Comparison of ENCODE assay signal across 8 mouse cellular contexts in genomic region chr11:69919661-69920265, GRCm38 (mm10). TPM values are rescaled to one million over a fixed set of nuclear protein-coding genes. Genes with fewer than 3 reads are reported as not detected.
DNase-seq lines count a peak whose midpoint lies in the region; ATAC-seq lines count a peak whose summit lies in the region.

No protein-coding gene starts in this region.

- peaks cover 25% of the 10 kb centered on the region for H3K36me3 ChIP-seq in forebrain, embryonic 16.5 days (ENCODE audit: control insufficient read depth, insufficient read depth)
- peaks cover 42% of the 10 kb centered on the region for H3K36me3 ChIP-seq in hindbrain, embryonic 13.5 days
- peaks cover 24% of the 10 kb centered on the region for H3K36me3 ChIP-seq in limb, embryonic 11.5 days (ENCODE audit: control insufficient read depth, insufficient read depth, low read length)
- peaks cover 41% of the 10 kb centered on the region for H3K36me3 ChIP-seq in midbrain, embryonic 12.5 days

- no peaks in the 10 kb centered on the region for H3K27me3 ChIP-seq in forebrain, embryonic 16.5 days (replicated peaks; ENCODE audit: control insufficient read depth, insufficient read depth, low read length)
- no peaks in the 10 kb centered on the region for H3K27me3 ChIP-seq in hindbrain, embryonic 13.5 days
- H3K27me3 ChIP-seq in limb, embryonic 11.5 days (ENCODE audit: control insufficient read depth, insufficient read depth, low read length), result no peaks in the 10 kb centered on the region
- no peaks in the 10 kb centered on the region for H3K27me3 ChIP-seq in midbrain, embryonic 12.5 days

- WGBS in forebrain, embryonic 16.5 days, result under 1% methylated on average over 17 of the region's 17 CpGs
- 1% methylated on average over 17 of the region's 17 CpGs for WGBS in hindbrain, embryonic 13.5 days
- WGBS in limb, embryonic 11.5 days, result under 1% methylated on average over 17 of the region's 17 CpGs
- 2% methylated on average over 17 of the region's 17 CpGs for WGBS in midbrain, embryonic 12.5 days

- H3K4me2 ChIP-seq in forebrain, embryonic 16.5 days (ENCODE audit: low read length), result peak overlapping the region; percentile 97
- peak overlapping the region; percentile 98 for H3K4me2 ChIP-seq in hindbrain, embryonic 13.5 days
- H3K4me2 ChIP-seq in limb, embryonic 11.5 days (ENCODE audit: low read depth, severe bottlenecking), result peak overlapping the region; percentile 93
- H3K4me2 ChIP-seq in midbrain, embryonic 12.5 days (replicated peaks), result peak overlapping the region; percentile 96

- no peaks in the 10 kb centered on the region for H3K9me3 ChIP-seq in forebrain, embryonic 16.5 days (ENCODE audit: control insufficient read depth, low read length)
- no peaks in the 10 kb centered on the region for H3K9me3 ChIP-seq in hindbrain, embryonic 13.5 days
- H3K9me3 ChIP-seq in limb, embryonic 11.5 days (ENCODE audit: control insufficient read depth, low read length), result no peaks in the 10 kb centered on the region
- no peaks in the 10 kb centered on the region for H3K9me3 ChIP-seq in midbrain, embryonic 12.5 days

- peak overlapping the region; percentile 87 for H3K4me3 ChIP-seq in forebrain, embryonic 16.5 days (replicated peaks; ENCODE audit: low read length)
- peak overlapping the region; percentile 89 for H3K4me3 ChIP-seq in hindbrain, embryonic 13.5 days
- H3K4me3 ChIP-seq in limb, embryonic 11.5 days (ENCODE audit: low read depth, low read length), result peak overlapping the region; percentile 96
- H3K4me3 ChIP-seq in midbrain, embryonic 12.5 days, result peak overlapping the region; percentile 98

- H3K4me1 ChIP-seq in forebrain, embryonic 16.5 days (replicated peaks; ENCODE audit: control insufficient read depth, insufficient read depth, low read length), result peaks cover 29% of the 10 kb centered on the region
- H3K4me1 ChIP-seq in hindbrain, embryonic 13.5 days (replicated peaks), result peaks cover 43% of the 10 kb centered on the region
- peaks cover 12% of the 10 kb centered on the region for H3K4me1 ChIP-seq in limb, embryonic 11.5 days (ENCODE audit: control insufficient read depth, insufficient read depth, low read length)
- peaks cover 39% of the 10 kb centered on the region for H3K4me1 ChIP-seq in midbrain, embryonic 12.5 days

- peak overlapping the region; percentile 88 for H3K27ac ChIP-seq in forebrain, embryonic 16.5 days (ENCODE audit: low read length)
- H3K27ac ChIP-seq in hindbrain, embryonic 13.5 days, result peak overlapping the region; percentile 95
- H3K27ac ChIP-seq in limb, embryonic 11.5 days (replicated peaks; ENCODE audit: low read depth, low read length), result peak overlapping the region; percentile 93
- peak overlapping the region; percentile 95 for H3K27ac ChIP-seq in midbrain, embryonic 12.5 days (replicated peaks)

- peak; percentile 44 to 59 for DNase-seq in frontal cortex, postnatal 10 days (ENCODE audit: low spot score in 2 of 2)
- DNase-seq in frontal cortex, postnatal 25 days (ENCODE audit: low spot score in 2 of 2), result no peak
- peak; percentile 92 for DNase-seq in c-Kit-positive CD71-positive TER-119-positive erythroid progenitor cells, embryonic 14.5 days (ENCODE audit: low spot score)
- peak; percentile 74 for DNase-seq in limb, embryonic 11.5 days (ENCODE audit: low spot score)
- DNase-seq in spleen, postnatal 36 days (ENCODE audit: low spot score in 2 of 2), result peak; percentile 88 to 91

- no peak for ATAC-seq in forebrain, embryonic 16.5 days
- ATAC-seq in hindbrain, embryonic 13.5 days (ENCODE audit: low FRiP score), result no peak
- no peak for ATAC-seq in limb, embryonic 11.5 days (ENCODE audit: insufficient number of reproducible peaks, low FRiP score, low TSS enrichment, low read depth)
- ATAC-seq in midbrain, embryonic 12.5 days (ENCODE audit: low FRiP score, low read depth), result no peak

- peak overlapping the region; percentile 89 for H3K9ac ChIP-seq in forebrain, embryonic 16.5 days (replicated peaks; ENCODE audit: low read depth, low read length)
- H3K9ac ChIP-seq in hindbrain, embryonic 13.5 days, result peak overlapping the region; percentile 93
- H3K9ac ChIP-seq in limb, embryonic 11.5 days (ENCODE audit: low read length), result peak overlapping the region; percentile 93
- H3K9ac ChIP-seq in midbrain, embryonic 12.5 days (replicated peaks), result peak overlapping the region; percentile 95

RNA-seq across cellular contexts. Expression of gene Eif5a, which starts 2.0 kb away (rescaled TPM):
- polyA plus RNA-seq in forebrain, embryonic 16.5 days (2015; fragmentation: Nextera tagmentation; extraction: Ambion mirVana), result 1,142 and 1,181 TPM in 2 replicates
- polyA plus RNA-seq in hindbrain, embryonic 13.5 days (2015; fragmentation: Nextera tagmentation; extraction: Ambion mirVana), result 1,129 and 1,134 TPM in 2 replicates
- 2,284 and 2,370 TPM in 2 replicates for polyA plus RNA-seq in limb, embryonic 11.5 days (2014; fragmentation: Nextera tagmentation; extraction: Ambion mirVana)
- polyA plus RNA-seq in midbrain, embryonic 12.5 days (2016; fragmentation: Nextera tagmentation; extraction: Ambion mirVana), result 1,395 and 1,465 TPM in 2 replicates

RNA-seq across cellular contexts. Expression of gene Gps2, which starts 6.1 kb away (rescaled TPM):
- 81.2 and 91.8 TPM in 2 replicates for polyA plus RNA-seq in forebrain, embryonic 16.5 days (2015; fragmentation: Nextera tagmentation; extraction: Ambion mirVana)
- 72.4 and 77.3 TPM in 2 replicates for polyA plus RNA-seq in hindbrain, embryonic 13.5 days (2015; fragmentation: Nextera tagmentation; extraction: Ambion mirVana)
- polyA plus RNA-seq in limb, embryonic 11.5 days (2014; fragmentation: Nextera tagmentation; extraction: Ambion mirVana), result 90.8 and 94.0 TPM in 2 replicates
- 93.1 and 97.6 TPM in 2 replicates for polyA plus RNA-seq in midbrain, embryonic 12.5 days (2016; fragmentation: Nextera tagmentation; extraction: Ambion mirVana)

RNA-seq across cellular contexts. Expression of gene Ybx2, which starts 15.8 kb away (rescaled TPM):
- polyA plus RNA-seq in forebrain, embryonic 16.5 days (2015; fragmentation: Nextera tagmentation; extraction: Ambion mirVana), result 3.3 and 3.4 TPM in 2 replicates
- polyA plus RNA-seq in hindbrain, embryonic 13.5 days (2015; fragmentation: Nextera tagmentation; extraction: Ambion mirVana), result 4.0 and 7.1 TPM in 2 replicates
- polyA plus RNA-seq in limb, embryonic 11.5 days (2014; fragmentation: Nextera tagmentation; extraction: Ambion mirVana), result 11.2 and 11.3 TPM in 2 replicates
- polyA plus RNA-seq in midbrain, embryonic 12.5 days (2016; fragmentation: Nextera tagmentation; extraction: Ambion mirVana), result 5.0 and 5.6 TPM in 2 replicates

RNA-seq across cellular contexts. Expression of gene Neurl4, which starts 18.9 kb away (rescaled TPM):
- polyA plus RNA-seq in forebrain, embryonic 16.5 days (2015; fragmentation: Nextera tagmentation; extraction: Ambion mirVana), result 19.0 and 21.5 TPM in 2 replicates
- 18.8 and 22.6 TPM in 2 replicates for polyA plus RNA-seq in hindbrain, embryonic 13.5 days (2015; fragmentation: Nextera tagmentation; extraction: Ambion mirVana)
- 15.3 and 15.5 TPM in 2 replicates for polyA plus RNA-seq in limb, embryonic 11.5 days (2014; fragmentation: Nextera tagmentation; extraction: Ambion mirVana)
- 17.4 and 19.3 TPM in 2 replicates for polyA plus RNA-seq in midbrain, embryonic 12.5 days (2016; fragmentation: Nextera tagmentation; extraction: Ambion mirVana)

RNA-seq across cellular contexts. Expression of gene 2810408A11Rik, which starts 19.0 kb away (rescaled TPM):
- 16.4 and 18.5 TPM in 2 replicates for polyA plus RNA-seq in forebrain, embryonic 16.5 days (2015; fragmentation: Nextera tagmentation; extraction: Ambion mirVana)
- polyA plus RNA-seq in hindbrain, embryonic 13.5 days (2015; fragmentation: Nextera tagmentation; extraction: Ambion mirVana), result 10.3 and 11.7 TPM in 2 replicates
- 24.8 and 26.5 TPM in 2 replicates for polyA plus RNA-seq in limb, embryonic 11.5 days (2014; fragmentation: Nextera tagmentation; extraction: Ambion mirVana)
- 21.8 and 23.2 TPM in 2 replicates for polyA plus RNA-seq in midbrain, embryonic 12.5 days (2016; fragmentation: Nextera tagmentation; extraction: Ambion mirVana)

Comparison
In these comparisons a context has a peak if more than half of its experiments do, and no peak if none do; other contexts are left out.
1. DNase-seq: peak in frontal cortex, postnatal 10 days (2 of 2), c-Kit-positive CD71-positive TER-119-positive erythroid progenitor cells, embryonic 14.5 days (single experiment), limb, embryonic 11.5 days (single experiment) and spleen, postnatal 36 days (2 of 2); none in frontal cortex, postnatal 25 days (0 of 2).
2. Peak in every context shown above with its lines, with median percentiles within 50 percentile points of each other: H3K27ac ChIP-seq, H3K4me2 ChIP-seq, H3K4me3 ChIP-seq and H3K9ac ChIP-seq.